Mouse (Mus musculus) neural tube, embryonic 15.5 days (tissue): ENCODE data around the gene Shcbp1l. TPM values are rescaled to one million over a fixed set of nuclear protein-coding genes. Genes with fewer than 3 reads are reported as not detected.
"Not testable (repeated sequence)": the region's sequence is repeated elsewhere in the genome, so short reads cannot be mapped to it uniquely, and the experiment has no call there.

ENCODE experiments used
- ATAC-seq: fragments of 200-750 bp; cut with Nextera tagmentation; 2 replicates; pipeline ENCODE4 v1.8.0; 2017; ENCODE audit warnings: mild to moderate bottlenecking, moderate TSS enrichment, moderate library complexity; ENCODE audit not compliant: low FRiP score
- H3K27ac ChIP-seq: fragments of 300-500 bp; sonication (generic); replicated peaks from 2 replicates; pipeline ENCODE4 v1.5.1; 2015; ENCODE audit warnings: mild to moderate bottlenecking, inconsistent platforms
- H3K27me3 ChIP-seq: fragments of 300-500 bp; sonication (generic); replicated peaks from 2 replicates; pipeline ENCODE4 v1.6.1; 2015; ENCODE audit warnings: inconsistent platforms
- H3K36me3 ChIP-seq: fragments of 300-500 bp; sonication (generic); 2 replicates; pipeline ENCODE4 v1.6.1; 2015; ENCODE audit warnings: inconsistent platforms
- H3K4me1 ChIP-seq: fragments of 300-500 bp; sonication (generic); 2 replicates; pipeline ENCODE4 v1.6.1; 2015; ENCODE audit warnings: inconsistent platforms
- H3K4me2 ChIP-seq: fragments of 300-500 bp; sonication (generic); 2 replicates; pipeline ENCODE4 v1.6.1; 2015; ENCODE audit warnings: inconsistent platforms, mild to moderate bottlenecking, moderate library complexity
- H3K4me3 ChIP-seq: fragments of 300-500 bp; sonication (generic); replicated peaks from 2 replicates; pipeline ENCODE4 v1.5.1; 2015; ENCODE audit warnings: mild to moderate bottlenecking, inconsistent platforms
- H3K9ac ChIP-seq: fragments of 300-500 bp; sonication (generic); replicated peaks from 2 replicates; pipeline ENCODE4 v1.6.1; 2015; ENCODE audit warnings: mild to moderate bottlenecking, inconsistent platforms
- H3K9me3 ChIP-seq: fragments of 300-500 bp; sonication (generic); replicated peaks from 2 replicates; pipeline ENCODE4 v1.6.1; 2016; ENCODE audit warnings: inconsistent platforms
- WGBS: fragments of 180-500 bp; shearing (Covaris S2); methylation state at CpG from one replicate; pipeline ENCODE4 v1.1.7; 2015; ENCODE audit warnings: mixed read lengths; 5-methylcytosine and 5-hydroxymethylcytosine counted together
- polyA plus RNA-seq: library from polyadenylated mRNA; unstranded; fragments of >200 nt; fragmentation: Nextera tagmentation; extraction: Ambion mirVana; gene quantifications from 2 replicates; pipeline ENCODE4 v1.2.1, GENCODE M21; 2015

Gene Shcbp1l
- polyA plus RNA-seq, 1 experiment from 2014 or later, result 0.75 TPM

- Histone ChIP-seq H3K36me3 (peaks cover 42% of the 10 kb centered on the region), H3K27ac (no peak overlapping the region), H3K4me1 (no peaks in the 10 kb centered on the region), H3K9me3 (no peaks in the 10 kb centered on the region), H3K4me2 (no peak overlapping the region), H3K9ac (no peak overlapping the region), H3K4me3 (no peak overlapping the region), H3K27me3 (no peaks in the 10 kb centered on the region)
- ATAC-seq, result no peak
- 94% methylated on average over 5 of the region's 5 CpGs for WGBS
Observed at GRCm38 (mm10) chr1:153456137-153456536, 31.2 kb downstream of the Shcbp1l start.

- WGBS, result 84% methylated on average over 1 of the region's 1 CpGs
- H3K4me1 ChIP-seq, result no peaks in the 10 kb centered on the region
- peaks cover 71% of the 10 kb centered on the region for H3K36me3 ChIP-seq
- no peak for ATAC-seq
- no peak overlapping the region for H3K9ac ChIP-seq
- H3K27me3 ChIP-seq, result no peaks in the 10 kb centered on the region
- H3K4me3 ChIP-seq, result no peak overlapping the region
- no peak overlapping the region for H3K4me2 ChIP-seq
- no peaks in the 10 kb centered on the region for H3K9me3 ChIP-seq
- H3K27ac ChIP-seq, result no peak overlapping the region
Observed at GRCm38 (mm10) chr1:153461796-153462195, 36.8 kb downstream of the Shcbp1l start.

GRCm38 (mm10) chr1:153479296-153479695, 54.3 kb downstream of the Shcbp1l start:
- no peaks in the 10 kb centered on the region for H3K9me3 ChIP-seq
- H3K4me3 ChIP-seq, result no peak overlapping the region
- no peak overlapping the region for H3K27ac ChIP-seq
- no peak overlapping the region for H3K9ac ChIP-seq
- no peaks in the 10 kb centered on the region for H3K27me3 ChIP-seq
- H3K36me3 ChIP-seq, result peaks cover 62% of the 10 kb centered on the region
- H3K4me1 ChIP-seq, result peaks cover 9% of the 10 kb centered on the region
- WGBS, result 71% methylated on average over 1 of the region's 1 CpGs
- H3K4me2 ChIP-seq, result no peak overlapping the region
- no peak for ATAC-seq

GRCm38 (mm10) chr1:153480386-153481024, 55.5 kb downstream of the Shcbp1l start:
- H3K4me2 ChIP-seq, result no peak overlapping the region
- no peak for ATAC-seq
- no peak overlapping the region for H3K9ac ChIP-seq
- no peaks in the 10 kb centered on the region for H3K9me3 ChIP-seq
- no peaks in the 10 kb centered on the region for H3K27me3 ChIP-seq
- H3K4me3 ChIP-seq, result no peak overlapping the region
- no peak overlapping the region for H3K27ac ChIP-seq
- peaks cover 21% of the 10 kb centered on the region for H3K4me1 ChIP-seq
- 41% methylated on average over 1 of the region's 1 CpGs for WGBS
- H3K36me3 ChIP-seq, result peaks cover 53% of the 10 kb centered on the region

GRCm38 (mm10) chr1:153481025-153481412, 56.1 kb downstream of the Shcbp1l start:
- H3K9ac ChIP-seq, result no peak overlapping the region
- H3K4me2 ChIP-seq, result no peak overlapping the region
- no peaks in the 10 kb centered on the region for H3K9me3 ChIP-seq
- H3K4me3 ChIP-seq, result no peak overlapping the region
- H3K36me3 ChIP-seq, result peaks cover 51% of the 10 kb centered on the region
- peaks cover 24% of the 10 kb centered on the region for H3K4me1 ChIP-seq
- H3K27ac ChIP-seq, result no peak overlapping the region
- no peak for ATAC-seq
- H3K27me3 ChIP-seq, result no peaks in the 10 kb centered on the region
- WGBS, result 75% methylated on average over 1 of the region's 1 CpGs

GRCm38 (mm10) chr1:153485201-153485796, 60.3 kb downstream of the Shcbp1l start:
- no peak for ATAC-seq
- 45% methylated on average over 2 of the region's 2 CpGs for WGBS
- H3K27ac ChIP-seq, result no peak overlapping the region

GRCm38 (mm10) chr1:153486120-153486519, 61.2 kb downstream of the Shcbp1l start:
- H3K4me3 ChIP-seq, result peak overlapping the region; percentile 100
- WGBS, result 10% methylated on average over 6 of the region's 6 CpGs
- H3K27ac ChIP-seq, H3K9me3 ChIP-seq, H3K27me3 ChIP-seq, H3K36me3 ChIP-seq, ATAC-seq: not testable (repeated sequence)
- H3K4me1 ChIP-seq, result peaks cover 32% of the 10 kb centered on the region
- peak overlapping the region; percentile 88 for H3K4me2 ChIP-seq
- H3K9ac ChIP-seq, result peak overlapping the region; percentile 96

More at GRCm38 (mm10) chr1:153485201-153485796, 60.3 kb downstream of the Shcbp1l start:
- peak overlapping the region; percentile 20 for H3K4me3 ChIP-seq
- H3K4me1 ChIP-seq, result peaks cover 32% of the 10 kb centered on the region
- H3K36me3 ChIP-seq, result peaks cover 16% of the 10 kb centered on the region
- peak overlapping the region; percentile 88 for H3K4me2 ChIP-seq
- H3K9ac ChIP-seq, result 0 out of 2 replicates have a peak overlapping the region, but pooled peaks have one; percentile 23
- no peaks in the 10 kb centered on the region for H3K27me3 ChIP-seq
- no peaks in the 10 kb centered on the region for H3K9me3 ChIP-seq

- H3K4me2 ChIP-seq, result peak overlapping the region; percentile 88
- H3K9ac ChIP-seq, result peak overlapping the region; percentile 96
- whole genome bisulfite sequencing, result under 1% methylated on average over 63 of the region's 64 CpGs
- no peaks in the 10 kb centered on the region for H3K27me3 ChIP-seq
- peak overlapping the region; percentile 100 for H3K4me3 ChIP-seq
- peaks cover 32% of the 10 kb centered on the region for H3K4me1 ChIP-seq
- peak; percentile 85 for ATAC-seq
- peaks cover 3% of the 10 kb centered on the region; the same call in 1 of the 2 replicates for H3K36me3 ChIP-seq
- H3K9me3 ChIP-seq, result no peaks in the 10 kb centered on the region
- peak overlapping the region; percentile 92 for H3K27ac ChIP-seq
Observed at GRCm38 (mm10) chr1:153486767-153487499, 62.0 kb downstream of the Shcbp1l start.

GRCm38 (mm10) chr1:153487500-153487879, 62.5 kb downstream of the Shcbp1l start, which contains the start of gene Dhx9:
TSS of gene Dhx9 (minus strand) at chr1:153487660.
- WGBS, result under 1% methylated on average over 35 of the region's 35 CpGs
- Histone ChIP-seq H3K4me1 (peaks cover 32% of the 10 kb centered on the region), H3K27me3 (no peaks in the 10 kb centered on the region), H3K9ac (peak within 1 kb of the TSS; percentile 96), H3K4me2 (peak within 1 kb of the TSS; percentile 88), H3K27ac (peak within 1 kb of the TSS; percentile 92), H3K36me3 (no peaks in the 10 kb centered on the region), H3K9me3 (no peaks in the 10 kb centered on the region), H3K4me3 (peak within 1 kb of the TSS; percentile 100)
- ATAC-seq, result peak; percentile 94

GRCm38 (mm10) chr1:153489132-153489531, 64.2 kb downstream of the Shcbp1l start:
- no peaks in the 10 kb centered on the region for H3K9me3 ChIP-seq
- H3K36me3 ChIP-seq, result no peaks in the 10 kb centered on the region
- no peaks in the 10 kb centered on the region for H3K27me3 ChIP-seq
- no peak for ATAC-seq
- no peak overlapping the region for H3K4me2 ChIP-seq
- H3K4me3 ChIP-seq, result no peak overlapping the region
- 48% methylated on average over 7 of the region's 7 CpGs for WGBS
- no peak overlapping the region for H3K9ac ChIP-seq
- H3K4me1 ChIP-seq, result peaks cover 25% of the 10 kb centered on the region
- H3K27ac ChIP-seq, result no peak overlapping the region

- Histone ChIP-seq H3K4me3 (no peak overlapping the region), H3K4me1 (peaks cover 21% of the 10 kb centered on the region), H3K9ac (no peak overlapping the region), H3K27me3 (no peaks in the 10 kb centered on the region), H3K27ac (no peak overlapping the region), H3K4me2 (no peak overlapping the region), H3K9me3 (no peaks in the 10 kb centered on the region), H3K36me3 (no peaks in the 10 kb centered on the region)
- ATAC-seq, result no peak
- 61% methylated on average over 2 of the region's 2 CpGs for WGBS
Observed at GRCm38 (mm10) chr1:153489540-153489939, 64.6 kb downstream of the Shcbp1l start.

GRCm38 (mm10) chr1:153489963-153490362, 65.0 kb downstream of the Shcbp1l start:
- Histone ChIP-seq H3K27me3 (no peaks in the 10 kb centered on the region), H3K4me3 (no peak overlapping the region), H3K4me1 (peaks cover 17% of the 10 kb centered on the region), H3K9ac (no peak overlapping the region), H3K36me3 (no peaks in the 10 kb centered on the region), H3K4me2 (no peak overlapping the region), H3K27ac (no peak overlapping the region), H3K9me3 (no peaks in the 10 kb centered on the region)
- no peak for ATAC-seq
- WGBS, result 89% methylated on average over 4 of the region's 4 CpGs
